Mouse (Mus musculus) urinary bladder, postnatal 10 days (tissue): ENCODE data around the gene Fut1.
A peak's percentile ranks its signal among the peaks of the same experiment; 100 is the strongest.

Experiments
- DNase-seq: peaks from one replicate; pipeline ENCODE4 v3.0.0; 2022; ENCODE audit warnings: low spot score

Gene Fut1

GRCm38 (mm10) chr7:45617042-45617695, at the start of gene Fut1:
TSS of gene Fut1 (plus strand) at chr7:45617289.
- DNase-seq = no peak

DNA sequence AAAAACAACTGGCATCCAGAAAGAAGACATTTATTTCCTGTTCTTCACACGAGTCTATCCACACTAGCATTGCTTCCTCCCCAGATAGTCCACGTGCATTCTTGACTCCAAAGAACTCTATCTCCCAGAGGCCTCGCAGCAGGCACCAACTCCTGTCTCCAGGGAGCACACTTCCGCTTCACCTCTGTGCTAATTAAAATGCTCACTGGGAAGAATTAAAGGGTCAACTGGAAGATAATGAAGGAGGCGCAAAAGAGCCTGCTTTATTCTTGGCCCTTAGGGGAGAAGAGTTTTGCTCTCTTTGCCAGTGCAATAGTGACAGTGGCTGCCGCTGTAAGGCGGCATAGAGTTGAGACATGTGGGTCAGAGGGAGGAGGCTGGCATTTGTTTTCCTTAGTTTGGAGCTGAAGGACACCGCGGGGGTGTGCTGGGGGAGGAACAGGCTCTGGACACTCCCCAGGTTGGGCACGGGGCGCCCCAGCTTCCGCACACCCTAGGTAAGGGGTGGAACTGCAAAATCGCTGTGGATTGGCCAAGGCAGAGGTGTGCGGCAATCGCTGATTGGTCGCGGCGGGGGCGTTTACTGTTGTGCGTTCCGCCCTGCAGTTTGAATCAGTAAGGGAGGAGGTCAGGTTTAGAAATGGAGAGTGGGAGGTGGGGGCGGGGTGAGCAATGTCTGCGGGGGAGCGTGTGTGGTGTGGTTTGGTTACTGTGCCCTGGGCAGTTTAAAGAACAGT, 49.1 kb upstream of the Fut1 start:
- peak; percentile 61 for DNase-seq

DNA sequence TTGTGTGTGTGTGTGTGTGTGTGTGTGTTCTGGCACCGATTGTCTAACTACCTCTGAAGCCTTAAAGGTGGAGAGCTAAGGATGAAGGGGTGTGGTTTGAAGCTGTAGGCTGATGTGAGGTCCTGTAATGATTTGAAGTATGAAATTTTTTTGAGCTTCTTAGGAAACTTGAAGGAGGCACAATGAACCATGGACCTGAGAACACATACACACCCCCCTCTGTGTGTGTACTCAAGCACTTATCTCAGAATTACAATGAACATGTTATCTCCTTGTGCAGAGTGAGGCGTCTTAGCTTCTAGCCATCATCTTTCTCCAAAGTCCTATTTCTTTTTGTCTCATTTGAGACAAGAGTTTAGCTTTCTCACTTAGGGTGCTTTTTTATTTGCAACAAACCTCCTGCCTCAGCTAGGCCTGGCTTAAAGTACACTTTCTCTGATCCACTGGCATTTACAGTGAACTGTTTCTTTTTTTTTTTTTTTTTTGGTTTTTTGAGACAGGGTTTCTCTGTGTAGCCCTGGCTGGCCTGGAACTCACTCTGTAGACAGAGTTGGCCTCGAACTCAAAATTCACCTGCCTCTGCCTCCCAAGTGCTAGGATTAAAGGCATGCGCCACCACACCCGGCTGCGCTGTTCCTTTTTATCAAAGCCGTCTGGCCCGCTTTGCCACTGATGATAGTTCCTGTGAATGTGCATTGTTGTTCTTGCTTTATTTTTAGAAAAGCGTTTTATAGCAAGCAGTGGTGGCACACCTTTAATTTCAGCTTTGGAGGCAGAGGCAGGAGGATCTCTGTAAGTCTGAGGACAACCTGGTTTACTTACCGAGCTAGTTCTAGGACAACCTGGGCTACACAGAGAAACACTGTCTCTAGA, 48.3 kb upstream of the Fut1 start:
- DNase-seq = no peak

- no peak for DNase-seq
These were observed 46.9 kb upstream of the Fut1 start, which contains the start of gene Bcat2 for GRCm38 (mm10) chr7:45570103-45570741. TSS of gene Bcat2 (plus strand) at chr7:45570153.

- no peak for DNase-seq
These were observed 45.1 kb upstream of the Fut1 start for GRCm38 (mm10) chr7:45571966-45572365.

- no peak for DNase-seq
These were observed 43.1 kb upstream of the Fut1 start for GRCm38 (mm10) chr7:45573954-45574353.

DNA sequence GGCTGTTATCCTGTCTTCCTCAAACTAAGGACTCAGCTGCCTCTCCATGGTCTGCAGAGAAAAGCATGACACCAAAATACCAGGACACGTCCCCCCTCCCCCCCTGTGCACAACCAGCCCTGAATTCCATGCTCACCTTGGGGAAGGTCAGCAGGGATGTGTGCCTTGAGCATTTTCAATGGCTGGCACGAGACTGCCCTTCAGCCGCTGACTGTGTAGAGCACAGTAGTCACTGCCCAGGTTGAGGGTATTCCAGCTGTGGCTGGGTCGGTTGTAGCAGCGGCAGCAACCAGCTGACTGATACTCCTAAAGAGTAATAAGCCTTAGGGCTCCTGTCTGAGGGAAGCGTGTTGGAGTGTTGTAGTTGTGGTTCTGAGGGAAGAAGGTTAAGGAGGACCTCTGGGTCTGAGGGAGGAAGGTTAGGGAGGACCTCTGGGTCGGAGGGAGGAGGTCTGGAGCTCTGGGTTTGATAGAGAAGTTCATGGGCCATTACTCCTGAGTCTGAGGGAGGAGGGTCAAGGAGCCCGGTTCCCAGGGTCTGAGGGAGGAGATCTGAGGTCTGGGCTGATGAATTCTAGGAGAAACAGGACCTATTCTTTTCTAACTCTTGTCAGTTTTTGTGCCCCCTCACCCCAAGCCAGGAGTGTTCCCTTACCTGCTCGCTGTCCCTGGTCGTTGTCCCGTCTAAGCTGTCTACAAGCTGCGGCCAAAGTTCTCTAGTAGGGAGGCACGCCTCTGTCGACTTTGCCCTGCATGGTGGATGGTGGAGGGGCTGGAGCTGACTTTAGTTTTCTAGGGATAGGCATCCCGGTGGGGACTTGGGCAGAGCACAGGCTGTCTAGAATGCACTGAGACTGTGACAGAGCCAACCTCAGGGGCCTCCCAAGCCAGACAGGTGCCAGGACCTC, 42.4 kb upstream of the Fut1 start:
- no peak for DNase-seq

DNA sequence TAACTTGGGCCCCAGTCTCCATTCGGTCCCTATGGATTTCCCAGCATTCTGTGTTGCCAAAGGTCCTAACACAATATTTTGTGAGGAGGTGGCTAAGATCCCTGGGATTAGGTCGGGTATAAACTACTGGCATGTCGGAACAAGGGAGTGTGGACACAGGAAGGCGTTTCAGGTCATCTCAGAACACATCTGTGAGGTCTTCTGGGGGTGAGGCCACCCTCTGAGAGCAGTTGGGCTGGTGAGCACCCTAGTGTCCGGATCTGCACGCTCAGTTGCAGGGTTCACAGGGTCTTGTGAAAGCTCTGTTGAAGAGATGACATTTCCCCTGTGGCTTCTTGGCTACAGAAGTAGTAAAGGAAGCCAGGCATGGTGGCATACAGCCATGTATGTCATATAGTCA, 31.2 kb upstream of the Fut1 start:
- DNase-seq = no peak

DNA sequence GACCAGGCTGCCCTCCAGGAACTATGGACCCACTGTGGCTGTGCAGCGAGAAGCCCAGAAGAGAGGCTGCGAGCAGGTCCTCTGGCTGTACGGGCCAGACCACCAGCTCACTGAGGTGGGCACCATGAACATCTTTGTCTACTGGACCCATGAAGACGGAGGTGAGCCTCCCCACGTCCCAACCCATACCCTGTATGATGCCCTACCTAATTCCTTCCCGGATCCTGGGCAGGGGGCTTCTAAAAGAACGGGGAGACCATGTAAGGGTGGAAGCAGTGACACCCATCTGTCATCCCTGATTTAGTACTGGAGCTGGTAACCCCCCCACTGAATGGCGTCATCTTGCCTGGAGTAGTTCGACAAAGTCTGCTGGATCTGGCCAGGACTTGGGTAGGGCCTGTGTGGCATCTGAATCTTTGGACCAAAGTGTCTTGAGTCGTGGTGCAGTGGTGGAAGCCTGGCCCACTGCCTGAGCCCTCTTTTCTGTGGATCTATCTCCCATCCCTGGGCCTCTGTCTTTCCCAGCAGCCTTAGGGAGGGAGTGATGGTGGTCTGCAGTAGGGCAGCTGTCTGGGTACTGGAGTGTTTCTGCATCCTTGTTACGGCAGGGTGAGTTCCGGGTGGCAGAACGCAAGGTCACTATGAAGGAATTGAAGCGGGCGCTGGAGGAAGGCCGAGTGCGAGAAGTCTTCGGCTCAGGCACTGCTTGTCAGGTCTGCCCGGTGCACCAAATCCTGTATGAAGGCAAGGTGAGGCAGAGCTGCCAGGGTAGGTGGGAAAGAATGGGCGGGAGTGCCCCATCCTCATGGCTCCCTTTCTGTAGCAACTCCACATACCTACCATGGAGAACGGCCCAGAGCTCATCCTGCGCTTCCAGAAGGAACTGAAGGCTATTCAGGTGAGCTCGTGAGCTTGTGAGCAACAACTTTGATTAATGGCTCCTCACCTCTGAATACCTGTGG, 29.2 kb upstream of the Fut1 start:
- DNase-seq = no peak

DNA sequence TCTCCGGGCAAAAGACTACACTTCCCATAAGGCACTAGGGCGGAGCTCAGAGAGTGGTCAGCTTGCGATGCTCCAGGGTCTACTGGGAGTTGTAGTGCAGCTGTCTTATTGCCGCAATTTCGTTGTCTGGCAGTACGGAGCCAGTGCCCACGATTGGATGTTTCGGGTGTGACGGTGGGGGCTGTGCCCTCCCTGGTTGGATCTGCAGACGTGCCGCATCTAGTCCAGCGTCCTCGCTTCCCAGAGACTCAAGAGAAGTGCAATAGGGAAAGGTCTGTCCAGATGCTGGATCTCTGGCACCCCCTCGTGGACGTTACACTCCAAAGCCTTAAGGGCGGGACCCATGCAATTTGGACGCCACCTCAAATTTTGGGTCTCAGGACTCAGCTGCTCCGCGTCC, 27.9 kb upstream of the Fut1 start:
- peak; percentile 73 for DNase-seq

DNA sequence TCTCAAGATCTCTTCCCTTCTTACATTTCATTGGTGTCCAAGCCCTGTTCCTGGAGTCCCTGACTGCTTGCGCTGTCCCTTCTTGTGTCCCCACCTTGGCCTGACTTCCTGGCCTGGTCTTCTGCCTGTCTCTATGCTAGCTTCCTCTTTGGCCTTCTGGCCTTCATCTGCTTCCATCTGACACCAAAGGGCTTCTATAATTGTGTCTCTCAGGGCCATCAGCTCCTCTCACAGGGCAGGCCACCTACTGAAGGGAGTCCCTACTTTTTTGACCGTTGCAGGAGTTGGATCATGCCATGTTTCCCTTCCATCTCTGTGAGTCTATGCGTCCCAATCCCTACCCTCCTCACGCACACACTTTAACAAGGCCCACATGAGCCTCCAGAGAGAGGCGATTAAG, 27.2 kb upstream of the Fut1 start:
- DNase-seq = no peak

- DNase-seq = no peak
These were observed 26.2 kb upstream of the Fut1 start for GRCm38 (mm10) chr7:45590874-45591273.

GRCm38 (mm10) chr7:45591880-45592279, 25.2 kb upstream of the Fut1 start:
- DNase-seq = no peak

DNA sequence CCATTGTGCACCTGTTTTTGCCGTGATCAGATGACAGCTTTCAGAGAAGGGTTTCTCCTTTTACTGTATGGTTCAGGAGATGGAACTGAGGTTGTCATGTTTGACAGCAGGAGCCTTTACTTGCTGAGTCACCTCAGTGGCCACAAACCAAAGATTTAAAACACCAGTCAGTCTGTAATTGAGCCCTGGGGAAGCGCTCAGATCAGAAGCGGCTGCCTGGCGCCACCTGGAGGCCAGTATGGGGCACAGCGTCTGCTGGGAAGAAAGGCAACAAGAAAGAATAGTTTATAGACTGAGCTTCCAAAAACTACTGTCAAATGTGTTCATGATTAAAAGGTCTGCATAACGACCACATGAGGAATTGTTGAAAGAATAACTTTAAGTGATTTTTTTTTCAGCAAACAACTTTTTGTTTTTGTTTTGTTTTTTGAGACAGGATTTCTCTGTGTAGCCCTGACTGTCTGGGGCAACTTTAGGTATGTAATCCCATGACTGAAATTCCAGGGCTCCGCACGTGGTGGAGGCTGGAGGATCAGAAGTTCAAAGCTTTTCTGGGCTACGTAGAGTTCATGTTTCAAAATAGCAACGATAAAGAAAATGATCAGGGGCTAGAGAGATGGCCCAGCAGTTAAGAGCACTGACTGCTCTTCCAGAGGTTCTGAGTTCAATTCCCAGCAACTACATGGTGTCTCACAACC, 23.8 kb upstream of the Fut1 start:
- no peak for DNase-seq

DNA sequence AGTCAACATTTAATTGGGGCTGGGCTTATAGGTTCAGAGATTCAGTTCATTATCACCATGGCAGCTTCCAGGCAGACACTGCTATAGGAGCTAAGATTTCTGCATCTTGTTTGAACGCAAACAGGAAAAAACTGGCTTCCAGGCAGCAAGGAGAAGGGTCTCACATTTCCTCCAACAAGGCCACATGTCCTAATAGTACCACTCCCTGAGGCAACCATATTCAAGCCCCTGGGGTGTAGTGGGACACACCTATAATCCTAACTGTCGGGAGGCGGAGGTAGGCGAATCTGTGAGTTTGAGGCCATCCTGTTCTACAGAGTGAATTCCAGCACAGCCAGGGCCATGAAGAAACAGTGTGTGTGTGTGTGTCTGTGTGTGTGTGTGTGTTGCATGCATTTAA, 21.9 kb upstream of the Fut1 start:
- DNase-seq = no peak

DNA sequence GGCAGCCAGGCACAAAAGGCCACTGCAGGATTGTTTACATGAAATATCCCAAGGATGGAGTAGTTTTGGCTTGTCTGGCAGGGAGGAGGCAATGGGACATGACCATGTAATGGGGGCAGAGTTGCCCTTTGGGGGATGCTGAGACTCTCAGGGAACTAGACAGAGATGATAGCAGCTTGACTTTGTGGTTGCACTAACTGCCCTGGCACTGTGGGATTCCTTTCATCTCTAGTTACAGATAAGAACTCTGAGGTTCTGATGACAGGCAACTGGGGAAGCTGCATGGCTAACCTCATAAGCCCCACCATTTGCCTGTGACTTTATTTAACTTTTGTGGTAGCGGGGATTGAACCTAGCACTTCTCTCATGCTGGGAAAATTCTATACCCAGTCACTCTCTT, 21.0 kb upstream of the Fut1 start:
- no peak for DNase-seq

DNA sequence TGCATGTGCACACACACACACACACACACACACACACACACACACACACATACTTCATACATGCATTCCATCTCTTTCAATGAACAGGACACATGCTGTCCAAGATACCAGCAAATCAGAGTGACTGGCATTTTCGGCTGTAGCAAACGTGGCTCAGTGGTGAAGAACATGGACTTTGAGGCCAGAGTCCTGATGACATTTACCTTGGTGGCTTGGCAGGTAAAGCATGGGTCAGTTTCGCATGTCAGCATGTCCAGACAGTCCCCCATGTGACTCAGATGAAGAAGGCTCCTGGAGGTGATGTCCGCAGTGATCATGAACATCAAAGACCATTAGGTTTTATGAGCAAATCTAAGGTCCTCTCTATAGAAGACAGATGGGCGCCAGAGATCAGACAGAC, 20.1 kb upstream of the Fut1 start:
- no peak for DNase-seq

GRCm38 (mm10) chr7:45597527-45597926, 19.6 kb upstream of the Fut1 start:
- DNase-seq = no peak
